Mouse (Mus musculus): Measurements from ENCODE around the gene Tmem87a. TPM values are rescaled to one million over a fixed set of nuclear protein-coding genes. Genes with fewer than 3 reads are reported as not detected.

Gene Tmem87a
- polyA plus RNA-seq (2015; fragmentation: Nextera tagmentation; extraction: Ambion mirVana): 7.3 and 9.4 TPM in 2 replicates

GRCm38 (mm10) chr2:120403986-120404822 is at the start of gene Tmem87a:
Gene Tmem87a, minus strand, starts transcription at chr2:120404113.
- peak; percentile 100 for ATAC-seq (ENCODE audit: low FRiP score)
- Histone ChIP-seq H3K9ac (replicated peaks) (peak within 1 kb of the TSS; percentile 79), H3K27ac (replicated peaks) (peak within 1 kb of the TSS; percentile 92), H3K4me2 (peak within 1 kb of the TSS; percentile 87), H3K4me1 (peaks cover 27% of the 10 kb centered on the region), H3K4me3 (replicated peaks) (peak within 1 kb of the TSS; percentile 87), H3K27me3 (replicated peaks) (no peaks in the 10 kb centered on the region), H3K36me3 (no peaks in the 10 kb centered on the region; the same call in 1 of the 2 replicates), H3K9me3 (replicated peaks) (0 out of 2 replicates have a peak, but pooled peaks cover 4% of the 10 kb centered on the region)
- WGBS: under 1% methylated on average over 34 of the region's 34 CpGs

GRCm38 (mm10) chr2:120452600-120452999 is 48.7 kb upstream of the Tmem87a start:
- Histone ChIP-seq H3K4me2 (no peak overlapping the region), H3K27me3 (replicated peaks) (no peaks in the 10 kb centered on the region), H3K36me3 (no peaks in the 10 kb centered on the region; the same call in 1 of the 2 replicates), H3K9ac (replicated peaks) (no peak overlapping the region), H3K4me3 (replicated peaks) (no peak overlapping the region), H3K9me3 (replicated peaks) (no peaks in the 10 kb centered on the region), H3K4me1 (no peaks in the 10 kb centered on the region), H3K27ac (replicated peaks) (no peak overlapping the region)
- 74% methylated on average over 4 of the region's 4 CpGs for WGBS
- ATAC-seq (ENCODE audit: low FRiP score): no peak

DNA sequence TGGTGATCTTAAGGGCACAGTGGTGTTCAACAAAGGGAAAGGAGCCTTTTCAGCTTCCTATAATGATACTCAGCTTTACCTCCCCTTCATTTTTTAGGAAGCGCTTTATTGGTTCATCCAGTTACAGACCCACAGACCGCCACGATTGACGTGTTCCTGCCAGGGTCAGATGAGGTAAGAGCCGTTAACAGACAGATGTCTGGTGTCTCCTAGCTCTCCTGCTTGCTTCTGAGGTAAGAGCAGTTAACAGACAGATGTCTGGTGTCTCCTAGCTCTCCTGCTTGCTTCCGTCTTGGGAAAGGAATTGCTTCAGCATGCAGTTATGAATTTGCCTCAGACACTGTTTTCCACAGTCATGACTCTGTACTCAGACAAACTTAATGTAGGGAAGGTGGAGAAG is 46.8 kb upstream of the Tmem87a start:
- 49% methylated on average over 6 of the region's 6 CpGs for WGBS

GRCm38 (mm10) chr2:120447306-120447705 is 43.4 kb upstream of the Tmem87a start:
- Histone ChIP-seq H3K4me3 (replicated peaks) (no peak overlapping the region), H3K4me1 (no peaks in the 10 kb centered on the region), H3K27me3 (replicated peaks) (no peaks in the 10 kb centered on the region), H3K9me3 (replicated peaks) (no peaks in the 10 kb centered on the region), H3K9ac (replicated peaks) (no peak overlapping the region), H3K27ac (replicated peaks) (no peak overlapping the region), H3K36me3 (no peaks in the 10 kb centered on the region), H3K4me2 (no peak overlapping the region)
- WGBS: 97% methylated on average over 1 of the region's 1 CpGs
- no peak for ATAC-seq (ENCODE audit: low FRiP score)

More for the DNA sequence above, 46.8 kb upstream of the Tmem87a start:
- Histone ChIP-seq H3K4me2 (no peak overlapping the region), H3K4me1 (no peaks in the 10 kb centered on the region), H3K27ac (replicated peaks) (no peak overlapping the region), H3K4me3 (replicated peaks) (no peak overlapping the region), H3K9me3 (replicated peaks) (no peaks in the 10 kb centered on the region), H3K27me3 (replicated peaks) (no peaks in the 10 kb centered on the region), H3K9ac (replicated peaks) (no peak overlapping the region), H3K36me3 (no peaks in the 10 kb centered on the region; the same call in 1 of the 2 replicates)
- no peak for ATAC-seq (ENCODE audit: low FRiP score)

DNA sequence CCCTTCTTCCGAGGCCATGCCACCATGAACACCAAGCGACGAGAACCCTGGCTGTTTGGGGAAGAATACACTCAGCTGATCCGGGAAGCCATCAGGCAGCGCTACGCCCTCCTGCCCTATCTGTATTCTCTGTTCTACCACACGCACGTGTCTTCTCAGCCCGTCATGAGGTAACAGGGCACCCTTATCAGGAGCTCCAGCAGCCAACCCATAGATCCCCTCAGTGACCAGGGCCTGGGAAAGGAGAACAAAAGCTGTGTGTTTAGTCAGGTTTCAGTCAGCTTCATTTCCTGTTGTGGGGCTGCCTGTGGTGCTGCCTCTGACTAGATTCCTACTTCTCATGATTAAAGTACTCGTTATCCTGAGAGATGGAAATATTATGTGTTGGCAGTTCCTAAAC is 42.5 kb upstream of the Tmem87a start:
- WGBS: 84% methylated on average over 10 of the region's 10 CpGs
- ATAC-seq (ENCODE audit: low FRiP score): no peak
- H3K36me3 ChIP-seq: no peaks in the 10 kb centered on the region
- H3K27ac ChIP-seq (replicated peaks): no peak overlapping the region
- no peaks in the 10 kb centered on the region for H3K9me3 ChIP-seq (replicated peaks)
- H3K27me3 ChIP-seq (replicated peaks): no peaks in the 10 kb centered on the region
- H3K4me1 ChIP-seq: no peaks in the 10 kb centered on the region
- H3K4me2 ChIP-seq: no peak overlapping the region
- no peak overlapping the region for H3K4me3 ChIP-seq (replicated peaks)
- H3K9ac ChIP-seq (replicated peaks): no peak overlapping the region

DNA sequence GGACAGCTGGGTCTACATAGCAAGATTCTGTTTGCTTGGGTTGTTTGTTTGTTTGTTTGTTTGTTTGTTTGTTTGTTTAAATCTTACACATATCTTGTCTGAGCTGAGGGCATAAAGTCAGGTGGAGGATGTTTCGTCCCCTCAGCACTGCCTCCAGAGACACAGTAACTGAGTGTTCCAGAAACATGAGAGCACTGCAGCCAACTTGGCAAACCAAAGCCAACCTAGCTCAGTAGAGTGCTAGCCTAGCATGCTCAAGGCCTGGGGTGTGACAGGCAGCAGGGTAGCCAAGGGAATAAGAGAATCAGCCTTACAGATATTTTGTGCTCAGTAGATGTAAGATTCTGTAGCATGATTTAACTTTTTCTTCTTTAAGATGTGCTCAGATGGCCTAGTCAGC is 40.6 kb upstream of the Tmem87a start:
- Histone ChIP-seq H3K4me2 (no peak overlapping the region), H3K9me3 (replicated peaks) (no peaks in the 10 kb centered on the region), H3K27ac (replicated peaks) (no peak overlapping the region), H3K4me3 (replicated peaks) (no peak overlapping the region), H3K4me1 (no peaks in the 10 kb centered on the region), H3K27me3 (replicated peaks) (no peaks in the 10 kb centered on the region), H3K9ac (replicated peaks) (no peak overlapping the region), H3K36me3 (no peaks in the 10 kb centered on the region)
- 100% methylated on average over 1 of the region's 1 CpGs for WGBS
- no peak for ATAC-seq (ENCODE audit: low FRiP score)

GRCm38 (mm10) chr2:120424386-120424785 is 20.5 kb upstream of the Tmem87a start:
- no peak for ATAC-seq (ENCODE audit: low FRiP score)
- Histone ChIP-seq H3K9ac (replicated peaks) (no peak overlapping the region), H3K4me2 (no peak overlapping the region), H3K4me3 (replicated peaks) (no peak overlapping the region), H3K36me3 (no peaks in the 10 kb centered on the region; the same call in 1 of the 2 replicates), H3K27me3 (replicated peaks) (no peaks in the 10 kb centered on the region), H3K4me1 (no peaks in the 10 kb centered on the region), H3K27ac (replicated peaks) (no peak overlapping the region), H3K9me3 (replicated peaks) (no peaks in the 10 kb centered on the region)
- 92% methylated on average over 5 of the region's 5 CpGs for WGBS

DNA sequence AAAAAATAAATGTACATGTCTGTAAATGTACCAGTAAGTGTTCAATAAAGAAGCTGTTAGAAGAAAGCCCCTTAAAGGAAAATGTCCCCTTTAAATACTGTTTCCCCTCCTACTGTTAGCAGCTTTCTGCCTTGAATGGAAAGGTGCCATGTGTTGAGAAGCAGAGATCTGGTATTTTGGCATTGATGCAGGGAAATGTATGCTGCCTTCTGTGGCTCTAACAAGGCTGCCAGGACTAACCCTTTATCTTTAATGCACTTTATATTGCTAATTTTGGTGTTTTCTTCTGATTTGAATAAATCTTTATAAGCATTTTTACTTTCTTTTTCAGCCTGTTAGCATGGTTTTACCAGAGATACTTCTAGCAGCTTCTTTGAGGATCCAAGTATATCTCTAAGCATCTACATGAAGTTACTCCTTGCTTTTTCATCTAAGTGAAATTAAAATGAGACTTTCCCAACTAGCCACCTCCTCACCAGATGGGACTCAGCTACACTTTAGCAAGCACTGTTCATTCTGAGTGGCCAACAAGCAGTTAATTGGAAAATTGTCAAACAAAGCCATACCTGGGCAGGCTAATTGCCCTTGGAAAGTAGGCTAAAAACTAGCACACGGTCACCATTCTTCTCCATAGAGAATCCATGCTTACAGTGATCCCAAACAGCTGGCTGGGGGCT is 11.0 kb upstream of the Tmem87a start:
- H3K9me3 ChIP-seq (replicated peaks): no peaks in the 10 kb centered on the region
- no peak overlapping the region for H3K9ac ChIP-seq (replicated peaks)
- no peaks in the 10 kb centered on the region for H3K4me1 ChIP-seq
- H3K4me2 ChIP-seq: no peak overlapping the region
- no peak overlapping the region for H3K27ac ChIP-seq (replicated peaks)
- H3K27me3 ChIP-seq (replicated peaks): no peaks in the 10 kb centered on the region
- no peaks in the 10 kb centered on the region; the same call in 1 of the 2 replicates for H3K36me3 ChIP-seq
- WGBS: 72% methylated on average over 1 of the region's 1 CpGs
- no peak overlapping the region for H3K4me3 ChIP-seq (replicated peaks)
- ATAC-seq (ENCODE audit: low FRiP score): no peak

GRCm38 (mm10) chr2:120414113-120414512 is 10.2 kb upstream of the Tmem87a start:
- H3K36me3 ChIP-seq: no peaks in the 10 kb centered on the region; the same call in 1 of the 2 replicates
- H3K4me2 ChIP-seq: no peak overlapping the region
- no peaks in the 10 kb centered on the region for H3K27me3 ChIP-seq (replicated peaks)
- no peaks in the 10 kb centered on the region for H3K4me1 ChIP-seq
- ATAC-seq (ENCODE audit: low FRiP score): no peak
- H3K27ac ChIP-seq (replicated peaks): no peak overlapping the region
- H3K9me3 ChIP-seq (replicated peaks): no peaks in the 10 kb centered on the region
- H3K4me3 ChIP-seq (replicated peaks): no peak overlapping the region
- no peak overlapping the region for H3K9ac ChIP-seq (replicated peaks)

- H3K9ac ChIP-seq (replicated peaks): no peak overlapping the region
- no peak overlapping the region for H3K4me2 ChIP-seq
- H3K4me3 ChIP-seq (replicated peaks): no peak overlapping the region
- WGBS: 88% methylated on average over 3 of the region's 3 CpGs
- no peaks in the 10 kb centered on the region for H3K27me3 ChIP-seq (replicated peaks)
- no peaks in the 10 kb centered on the region; the same call in 1 of the 2 replicates for H3K36me3 ChIP-seq
- no peak for ATAC-seq (ENCODE audit: low FRiP score)
- 0 out of 2 replicates have a peak, but pooled peaks cover 4% of the 10 kb centered on the region for H3K9me3 ChIP-seq (replicated peaks)
- H3K27ac ChIP-seq (replicated peaks): no peak overlapping the region
- no peaks in the 10 kb centered on the region for H3K4me1 ChIP-seq
Measured at GRCm38 (mm10) chr2:120411096-120411628, 7.2 kb upstream of the Tmem87a start.

- Histone ChIP-seq H3K27ac (replicated peaks) (peak overlapping the region; percentile 92), H3K9me3 (replicated peaks) (0 out of 2 replicates have a peak, but pooled peaks cover 4% of the 10 kb centered on the region), H3K4me3 (replicated peaks) (peak overlapping the region; percentile 87), H3K4me2 (peak overlapping the region; percentile 87), H3K36me3 (no peaks in the 10 kb centered on the region; the same call in 1 of the 2 replicates), H3K9ac (replicated peaks) (peak overlapping the region; percentile 79), H3K27me3 (replicated peaks) (no peaks in the 10 kb centered on the region), H3K4me1 (peaks cover 27% of the 10 kb centered on the region)
- ATAC-seq (ENCODE audit: low FRiP score): no peak
- 35% methylated on average over 14 of the region's 14 CpGs for WGBS
Measured at GRCm38 (mm10) chr2:120404823-120405765, 1.2 kb upstream of the Tmem87a start.

Measured in neural tube, embryonic 15.5 days (tissue).